14 mouse cellular contexts compared by ENCODE assay signal in the genomic region with DNA sequence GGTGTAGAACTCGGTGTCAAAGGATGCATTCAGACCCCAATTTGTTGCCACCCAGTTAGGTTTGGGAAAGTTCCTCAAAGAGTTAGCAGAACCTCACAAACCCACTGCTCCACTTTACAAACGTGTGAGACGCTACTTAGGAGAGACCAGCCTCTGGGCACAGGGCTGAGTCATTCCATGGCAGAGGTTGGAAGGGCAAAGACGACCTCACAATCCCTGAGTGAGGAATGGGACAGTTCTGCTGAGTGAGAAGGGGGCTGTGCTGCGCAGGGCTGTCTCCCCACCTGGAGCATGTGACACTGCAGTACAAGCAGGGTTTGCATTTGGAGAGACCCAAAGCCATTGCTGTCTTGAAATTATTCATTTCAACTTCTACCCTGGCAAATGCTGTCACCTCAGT. TPM values are rescaled to one million over a fixed set of nuclear protein-coding genes. Genes with fewer than 3 reads are reported as not detected.
DNase-seq lines count a peak whose midpoint lies in the region; ATAC-seq lines count a peak whose summit lies in the region.
"Had no signal": no experiment of that assay in that cellular context is flagged by ENCODE, and none has a peak within 500 bp of the region (broad histone marks: within the 10 kb centered on the region; RNA-seq: fewer than 3 reads in every experiment).

No protein-coding gene starts in this region.

- peaks cover 38% of the 10 kb centered on the region for H3K36me3 ChIP-seq in heart, embryonic 10.5 days
- peaks cover 36% of the 10 kb centered on the region for H3K36me3 ChIP-seq in neural tube, embryonic 13.5 days
- H3K36me3 ChIP-seq in intestine, embryonic 15.5 days: peaks cover 15% of the 10 kb centered on the region

- no peak overlapping the region for H3K27ac ChIP-seq in heart, embryonic 10.5 days
- no peak overlapping the region for H3K27ac ChIP-seq in neural tube, embryonic 13.5 days (replicated peaks)
- peak overlapping the region; percentile 90 for H3K27ac ChIP-seq in intestine, embryonic 15.5 days
- H3K27ac ChIP-seq: embryonic facial prominence, embryonic 15.5 days; gastrocnemius, adult 2 months; lung, embryonic 15.5 days; midbrain, embryonic 12.5 days had no signal

- 0 out of 2 replicates have a peak overlapping the region, but pooled peaks have one; percentile 38 for H3K9ac ChIP-seq in neural tube, embryonic 13.5 days
- no peak overlapping the region for H3K9ac ChIP-seq in intestine, embryonic 15.5 days
- H3K9ac ChIP-seq: embryonic facial prominence, embryonic 15.5 days; lung, embryonic 15.5 days; midbrain, embryonic 12.5 days had no signal

- H3K9me3 ChIP-seq in heart, embryonic 10.5 days: no peaks in the 10 kb centered on the region
- no peaks in the 10 kb centered on the region for H3K9me3 ChIP-seq in neural tube, embryonic 13.5 days
- H3K9me3 ChIP-seq in intestine, embryonic 15.5 days: no peaks in the 10 kb centered on the region
- H3K9me3 ChIP-seq: embryonic facial prominence, embryonic 15.5 days; lung, embryonic 15.5 days; midbrain, embryonic 12.5 days had no signal

- no peak for ATAC-seq in neural tube, embryonic 13.5 days (ENCODE audit: low read depth)
- no peak for ATAC-seq in intestine, embryonic 15.5 days

- peaks cover 14% of the 10 kb centered on the region for H3K4me1 ChIP-seq in heart, embryonic 10.5 days
- H3K4me1 ChIP-seq in neural tube, embryonic 13.5 days (replicated peaks): peaks cover 3% of the 10 kb centered on the region
- H3K4me1 ChIP-seq in intestine, embryonic 15.5 days (replicated peaks): 0 out of 2 replicates have a peak, but pooled peaks cover 7% of the 10 kb centered on the region

- H3K4me2 ChIP-seq in neural tube, embryonic 13.5 days: no peak overlapping the region
- H3K4me2 ChIP-seq in intestine, embryonic 15.5 days (replicated peaks): peak overlapping the region; percentile 33; the same call in 1 of the 2 replicates
- H3K4me2 ChIP-seq: embryonic facial prominence, embryonic 15.5 days; lung, embryonic 15.5 days; midbrain, embryonic 12.5 days had no signal

- DNase-seq in heart, adult 11 months: peak; percentile 66
- DNase-seq in heart, embryonic 10.5 days (ENCODE audit: low spot score): no peak
- no peak for DNase-seq in neural tube, embryonic 10.5 days (ENCODE audit: extremely low spot score, low spot score)
- DNase-seq in cerebellum, postnatal 4 days (ENCODE audit: low spot score in 2 of 2): no peak
- DNase-seq in retina, postnatal 1 day: no peak
- DNase-seq: kidney, adult 8-10 months; thymus, adult 2 months had no signal

- no peak overlapping the region for H3K4me3 ChIP-seq in heart, embryonic 10.5 days
- no peak overlapping the region for H3K4me3 ChIP-seq in neural tube, embryonic 13.5 days
- H3K4me3 ChIP-seq in intestine, embryonic 15.5 days (replicated peaks): 0 out of 2 replicates have a peak overlapping the region, but pooled peaks have one; percentile 14
- H3K4me3 ChIP-seq: embryonic facial prominence, embryonic 15.5 days; gastrocnemius, adult 2 months; lung, embryonic 15.5 days; midbrain, embryonic 12.5 days had no signal

- 62% methylated on average over 5 of the region's 5 CpGs for WGBS in heart, embryonic 10.5 days
- WGBS in neural tube, embryonic 13.5 days: 68% methylated on average over 5 of the region's 5 CpGs
- 50% methylated on average over 5 of the region's 5 CpGs for WGBS in intestine, embryonic 15.5 days

- no peaks in the 10 kb centered on the region for H3K27me3 ChIP-seq in heart, embryonic 10.5 days (ENCODE audit: insufficient read depth, poor library complexity, severe bottlenecking)
- H3K27me3 ChIP-seq in neural tube, embryonic 13.5 days: no peaks in the 10 kb centered on the region
- H3K27me3 ChIP-seq in intestine, embryonic 15.5 days (replicated peaks): no peaks in the 10 kb centered on the region
- H3K27me3 ChIP-seq: embryonic facial prominence, embryonic 15.5 days; lung, embryonic 15.5 days; midbrain, embryonic 12.5 days had no signal

RNA-seq across cellular contexts. Expression of a gene that starts 0.6 kb away (rescaled TPM):
- polyA plus RNA-seq in heart, embryonic 10.5 days (2016; fragmentation: Nextera tagmentation; extraction: Ambion mirVana): 0.18 TPM in 1 of 2 replicates, not detected in the other
- polyA plus RNA-seq in neural tube, embryonic 13.5 days (2015; fragmentation: Nextera tagmentation; extraction: Ambion mirVana): 0.27 TPM in 1 of 2 replicates, not detected in the other
- 44.6 and 53.2 TPM in 2 replicates for polyA plus RNA-seq in intestine, embryonic 15.5 days (2015; fragmentation: Nextera tagmentation; extraction: Ambion mirVana)
- polyA plus RNA-seq: embryonic facial prominence, embryonic 15.5 days; hindbrain, embryonic 16.5 days; lung, embryonic 15.5 days; thymus, adult 2 months had no signal

RNA-seq across cellular contexts. Expression of a gene that starts 36.5 kb away (rescaled TPM):
- 0.59 and 1.7 TPM in 2 replicates for polyA plus RNA-seq in heart, embryonic 10.5 days (2016; fragmentation: Nextera tagmentation; extraction: Ambion mirVana)
- 3.3 and 5.1 TPM in 2 replicates for polyA plus RNA-seq in neural tube, embryonic 13.5 days (2015; fragmentation: Nextera tagmentation; extraction: Ambion mirVana)
- 2.3 TPM in 2 replicates for polyA plus RNA-seq in intestine, embryonic 15.5 days (2015; fragmentation: Nextera tagmentation; extraction: Ambion mirVana)

RNA-seq across cellular contexts. Expression of a gene that starts 39.5 kb away (rescaled TPM):
- polyA plus RNA-seq in heart, embryonic 10.5 days (2016; fragmentation: Nextera tagmentation; extraction: Ambion mirVana): 66.3 and 93.4 TPM in 2 replicates
- 146 and 151 TPM in 2 replicates for polyA plus RNA-seq in neural tube, embryonic 13.5 days (2015; fragmentation: Nextera tagmentation; extraction: Ambion mirVana)
- 85.9 and 103 TPM in 2 replicates for polyA plus RNA-seq in intestine, embryonic 15.5 days (2015; fragmentation: Nextera tagmentation; extraction: Ambion mirVana)

RNA-seq across cellular contexts. Expression of a gene that starts 45.5 kb away (rescaled TPM):
- 16.3 and 20.3 TPM in 2 replicates for polyA plus RNA-seq in heart, embryonic 10.5 days (2016; fragmentation: Nextera tagmentation; extraction: Ambion mirVana)
- 21.0 and 21.8 TPM in 2 replicates for polyA plus RNA-seq in neural tube, embryonic 13.5 days (2015; fragmentation: Nextera tagmentation; extraction: Ambion mirVana)
- polyA plus RNA-seq in intestine, embryonic 15.5 days (2015; fragmentation: Nextera tagmentation; extraction: Ambion mirVana): 22.0 and 23.0 TPM in 2 replicates

Comparison
In these comparisons a context has a peak if more than half of its experiments do, and no peak if none do; other contexts are left out.
1. RNA of a gene that starts 0.6 kb away (polyA plus RNA-seq): 44.6 to 53.2 TPM in intestine, embryonic 15.5 days; 0.27 TPM in neural tube, embryonic 13.5 days and 0.18 TPM in heart, embryonic 10.5 days; every median in the first group is over 10 times any median in the second.